Mouse (Mus musculus) liver, adult (tissue): Measurements from ENCODE around the gene Cdk18.

ENCODE experiments used
- GATA4 ChIP-seq: IDR thresholded peaks from 2 replicates; pipeline ENCODE4 v1.6.1; 2014; ENCODE audit warnings: mild to moderate bottlenecking, low read length; ENCODE audit not compliant: insufficient replicate concordance

The Cdk18 gene

DNA sequence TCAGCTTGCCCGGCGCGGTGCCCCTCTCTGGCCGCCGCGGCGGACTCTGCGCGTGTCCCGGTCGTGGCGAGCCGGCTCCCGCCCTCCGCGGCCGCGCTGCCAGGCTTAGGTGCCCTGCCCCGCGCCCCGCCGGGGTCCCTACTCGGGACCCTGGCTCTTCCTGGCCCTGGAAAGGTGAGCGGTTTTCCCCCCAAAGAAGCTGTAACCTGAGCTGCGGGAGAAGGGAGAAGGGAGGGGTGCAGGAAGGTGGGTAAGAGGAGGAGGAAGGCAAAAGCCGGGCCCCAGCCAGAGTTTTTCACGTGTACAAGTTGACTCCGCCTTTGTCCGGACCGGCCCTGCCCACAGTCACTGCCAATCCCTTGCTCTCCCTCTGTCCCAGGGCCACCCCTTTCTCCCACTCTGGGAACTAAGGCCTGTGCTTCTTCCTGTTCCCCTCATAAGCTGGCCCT, at the start of gene Cdk18:
Gene Cdk18, minus strand, starts transcription at position 269 of the 449 bp plus-strand sequence.
- no peak for TF ChIP-seq GATA4

GRCm38 (mm10) chr1:132189231-132189630, 49.7 kb upstream of the Cdk18 start:
- no peak for TF ChIP-seq GATA4

GRCm38 (mm10) chr1:132188442-132189066, 49.1 kb upstream of the Cdk18 start:
- TF ChIP-seq GATA4: no peak

- TF ChIP-seq GATA4: no peak
Observed at GRCm38 (mm10) chr1:132186303-132186702, 46.8 kb upstream of the Cdk18 start.

DNA sequence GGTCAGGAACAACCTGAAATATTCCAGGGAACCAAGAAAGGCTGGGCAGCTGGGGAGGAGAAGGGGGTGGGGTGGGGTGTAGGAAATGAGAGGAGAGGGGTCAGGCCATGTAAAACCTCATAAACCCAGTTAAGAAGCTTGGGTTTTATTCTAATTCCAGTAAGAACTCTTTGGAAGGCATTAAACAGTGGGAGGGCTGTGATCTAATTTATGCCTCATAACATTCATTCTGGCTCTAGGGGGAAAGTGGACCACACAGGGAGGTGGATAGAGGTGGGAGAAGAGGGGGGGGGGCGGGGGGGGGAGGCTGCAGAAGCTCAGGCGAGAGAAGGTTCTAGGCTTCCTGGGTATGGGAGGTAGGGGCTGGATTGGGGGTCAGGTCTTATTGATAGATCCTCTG, 32.1 kb upstream of the Cdk18 start:
- TF ChIP-seq GATA4: no peak

DNA sequence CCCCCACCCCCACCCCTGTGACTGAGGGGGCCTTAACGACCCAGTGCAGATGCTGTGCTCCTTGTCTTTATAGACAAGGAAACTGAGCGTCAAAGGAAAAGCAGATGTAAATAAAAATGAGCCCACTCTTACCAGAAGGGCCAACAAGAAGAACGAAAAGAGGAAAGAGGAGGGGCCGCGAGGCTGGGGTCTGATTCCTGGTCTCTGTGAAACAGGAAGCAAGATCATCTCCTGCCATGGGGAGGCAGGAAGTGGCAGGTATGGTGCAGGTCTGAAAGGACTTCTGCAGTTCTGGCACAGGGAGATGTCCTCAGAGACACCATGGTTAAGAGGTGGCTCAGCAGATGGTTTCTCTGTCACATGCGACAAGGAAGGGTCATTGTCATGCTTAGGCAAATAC, 31.2 kb upstream of the Cdk18 start:
- no peak for TF ChIP-seq GATA4

DNA sequence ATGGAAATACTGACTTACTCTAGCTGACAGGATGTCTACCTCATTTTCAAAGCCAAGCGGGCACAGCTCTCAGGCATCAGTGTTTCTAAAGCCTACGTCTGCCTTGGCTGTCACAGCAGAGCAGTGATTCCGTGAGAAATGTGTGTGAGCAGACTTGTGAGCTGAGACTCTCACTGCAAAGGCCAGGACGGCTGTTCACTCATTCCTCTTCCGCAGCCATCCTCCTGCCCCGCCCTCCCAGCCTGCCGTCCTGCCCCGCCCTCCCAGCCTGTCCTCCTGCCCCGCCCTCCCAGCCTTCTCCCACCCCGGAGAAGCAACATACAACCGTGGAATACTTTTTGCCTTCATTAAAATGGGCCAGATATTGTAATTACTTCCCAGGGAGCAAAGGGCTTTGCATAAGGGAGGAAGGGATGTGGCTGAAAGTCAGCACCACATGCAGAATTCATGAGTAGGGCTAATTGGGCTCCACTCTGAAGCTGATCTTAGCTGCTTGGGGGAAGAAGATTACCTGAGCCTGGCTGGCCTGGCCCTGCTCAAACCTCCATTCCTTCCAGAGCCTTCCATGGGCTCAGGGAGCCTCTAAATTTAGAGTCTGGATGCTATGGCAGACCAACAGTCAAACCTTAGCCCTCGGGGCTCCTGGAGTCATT, 28.8 kb upstream of the Cdk18 start:
- no peak for TF ChIP-seq GATA4

DNA sequence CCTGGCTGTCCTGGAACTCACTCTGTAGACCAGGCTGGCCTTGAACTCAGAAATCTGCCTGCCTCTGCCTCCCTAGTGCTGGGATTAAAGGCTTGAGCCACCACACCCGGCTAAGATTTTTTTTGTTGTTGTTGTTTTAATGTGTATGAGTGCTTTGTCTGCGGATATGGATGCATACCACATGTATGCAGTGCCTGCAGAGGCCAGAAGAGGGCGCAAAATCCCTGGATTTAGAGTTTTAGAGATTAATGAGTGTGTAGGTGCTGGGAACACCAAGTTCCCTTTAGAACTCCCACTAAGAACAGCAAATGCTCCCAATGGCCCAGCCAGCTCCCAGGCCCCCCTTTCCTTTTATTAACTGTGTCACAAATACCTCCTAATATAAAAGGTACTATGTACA, 26.4 kb upstream of the Cdk18 start:
- TF ChIP-seq GATA4: no peak

DNA sequence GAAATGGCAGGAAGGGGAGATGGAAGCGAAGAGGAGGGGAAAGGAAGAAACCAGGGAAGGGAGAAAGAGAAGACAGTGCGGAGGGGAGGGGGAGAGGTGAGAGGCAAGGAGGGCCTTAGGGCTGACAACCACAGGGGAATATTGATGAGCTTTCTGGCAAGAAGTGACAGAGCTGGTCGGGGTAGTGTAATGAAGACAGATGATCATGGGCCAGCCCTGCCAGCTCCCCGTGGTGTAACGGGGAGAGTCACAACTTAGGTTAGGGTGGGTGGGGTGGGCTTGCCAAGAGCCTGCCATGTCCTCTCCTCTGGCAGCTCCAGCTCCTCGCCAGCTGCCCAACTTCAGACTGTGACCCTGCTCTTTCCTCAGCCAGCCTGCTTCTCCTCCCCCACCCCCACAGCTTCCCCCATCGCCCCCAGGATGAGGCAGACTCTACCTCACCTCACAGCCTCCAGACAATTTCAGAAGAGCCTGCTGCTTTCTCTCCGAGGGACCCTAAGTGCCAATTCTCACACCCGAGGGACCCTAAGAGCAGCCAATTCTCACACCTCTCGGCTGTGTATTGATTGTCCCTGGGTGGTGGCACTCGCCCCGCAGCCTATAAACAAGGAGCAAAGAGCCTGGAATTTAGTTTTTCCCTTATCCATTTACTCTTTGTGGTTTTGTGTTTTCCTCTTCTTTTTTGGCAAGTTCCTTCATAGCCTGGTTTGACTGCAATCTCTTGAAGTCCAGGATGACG, 25.5 kb upstream of the Cdk18 start:
- no peak for TF ChIP-seq GATA4

DNA sequence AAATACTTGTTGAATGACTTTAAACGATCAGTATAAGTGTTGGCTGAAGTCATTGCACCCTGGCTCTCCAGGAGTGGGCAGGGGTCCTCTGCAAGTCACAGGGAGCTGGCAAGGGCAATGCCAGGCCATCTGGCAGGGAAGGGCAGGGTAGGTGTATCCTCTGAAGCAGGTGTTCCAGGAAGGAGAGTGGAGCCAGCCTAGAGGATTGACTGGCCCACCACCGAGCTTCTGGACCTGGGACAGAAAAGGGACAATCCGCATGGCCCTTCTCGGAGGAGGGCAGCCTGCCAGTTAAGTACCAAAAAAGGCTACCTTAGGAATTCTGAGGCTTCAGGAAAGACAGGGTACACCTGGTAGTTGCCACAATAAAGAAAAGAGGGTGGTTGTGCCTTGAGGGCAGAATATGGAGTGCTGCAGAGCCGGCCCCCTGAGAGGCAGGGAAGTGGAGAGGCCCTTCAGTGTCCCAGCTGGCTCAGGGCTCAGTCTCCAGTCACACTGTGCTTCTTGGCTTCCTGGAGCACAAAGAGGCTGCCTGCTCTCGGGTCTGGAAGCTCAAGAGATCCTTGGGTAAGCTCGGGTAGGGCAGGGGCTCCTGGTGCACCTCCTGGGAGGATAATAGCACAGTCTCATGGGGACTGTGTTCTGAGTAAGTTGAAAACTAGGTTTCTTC, 21.9 kb upstream of the Cdk18 start:
- TF ChIP-seq GATA4: no peak

- TF ChIP-seq GATA4: no peak
Observed at GRCm38 (mm10) chr1:132159681-132160080, 20.2 kb upstream of the Cdk18 start.

DNA sequence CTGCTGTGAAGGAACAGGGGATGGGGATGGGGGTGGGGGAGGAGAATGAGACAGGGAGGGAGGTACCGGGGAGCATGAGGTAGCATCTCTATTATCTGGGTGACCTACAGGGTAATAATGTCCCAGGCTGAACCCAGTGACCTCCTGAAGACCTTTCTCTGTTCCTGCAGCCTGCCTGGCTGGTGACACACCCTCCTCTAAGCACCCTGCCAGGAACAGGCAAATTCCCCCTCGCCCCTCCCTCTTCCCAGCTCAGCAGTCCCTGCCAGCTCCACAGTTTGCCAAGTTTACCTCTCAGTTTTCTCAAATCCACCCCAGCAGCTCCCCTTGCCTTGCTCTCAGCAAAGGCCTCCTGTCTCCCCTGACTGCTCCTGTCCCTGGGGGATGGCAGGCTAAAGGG, 19.3 kb upstream of the Cdk18 start:
- TF ChIP-seq GATA4: no peak

DNA sequence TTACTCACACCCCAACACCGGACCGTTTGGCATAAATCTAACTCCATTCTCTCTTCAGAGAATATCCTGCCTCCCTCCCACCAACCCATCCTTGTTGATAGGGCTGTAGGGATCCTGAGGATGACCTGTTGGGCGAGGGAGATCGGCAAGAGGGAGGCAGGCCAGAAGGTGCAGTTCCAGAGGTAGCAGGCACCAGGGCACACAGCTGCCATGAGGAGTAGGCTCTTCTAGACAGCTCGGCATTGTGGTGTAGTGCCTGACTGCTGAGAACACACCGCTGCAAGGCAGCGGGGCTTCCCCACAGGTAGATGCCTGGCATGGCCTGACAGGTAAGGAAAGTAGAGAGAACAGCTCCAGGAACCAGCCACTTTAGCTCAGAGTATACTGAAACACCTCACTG, 18.3 kb upstream of the Cdk18 start:
- TF ChIP-seq GATA4: no peak

GRCm38 (mm10) chr1:132157016-132157781, 17.7 kb upstream of the Cdk18 start:
- TF ChIP-seq GATA4: 0 out of 2 replicates have a peak, but pooled peaks have one; percentile 10

DNA sequence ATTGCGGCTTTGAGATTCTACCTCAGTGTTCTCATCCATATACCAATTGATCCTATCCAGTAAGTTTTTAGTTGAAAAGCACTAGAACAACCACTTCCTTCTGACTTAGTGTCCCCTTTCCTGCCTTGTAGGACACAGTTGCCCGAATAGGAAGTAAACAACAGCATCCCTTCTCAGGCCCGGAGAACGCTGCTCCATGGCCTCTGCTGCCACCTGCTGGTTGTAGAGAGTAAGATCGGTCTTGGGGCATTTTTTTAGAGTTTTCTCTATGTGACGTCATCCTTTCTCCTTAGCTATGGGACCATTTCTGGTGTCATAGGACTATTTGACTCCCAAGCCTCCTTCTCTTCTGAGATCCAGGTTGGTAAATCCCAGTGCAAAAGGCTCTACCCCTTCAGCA, 16.3 kb upstream of the Cdk18 start:
- no peak for TF ChIP-seq GATA4

- TF ChIP-seq GATA4: peak; percentile 31; the same call in 1 of the 2 replicates
Observed at GRCm38 (mm10) chr1:132153691-132154090, 14.2 kb upstream of the Cdk18 start.
